ENCODE assay signal across 23 mouse cellular contexts in genomic region chr9:78282002-78282711, GRCm38 (mm10). TPM values are rescaled to one million over a fixed set of nuclear protein-coding genes. Genes with fewer than 3 reads are reported as not detected.
DNase-seq lines count a peak whose midpoint lies in the region; ATAC-seq and TF ChIP-seq lines count a peak whose summit lies in the region.
"Not testable (repeated sequence)": the region's sequence is repeated elsewhere in the genome, so short reads cannot be mapped to it uniquely, and the experiment has no call there.
"Had no signal": no experiment of that assay in that cellular context is flagged by ENCODE, and none has a peak within 500 bp of the region (broad histone marks: within the 10 kb centered on the region; RNA-seq: fewer than 3 reads in every experiment).

No protein-coding gene starts in this region.

- not testable (repeated sequence) for H3K4me2 ChIP-seq in lung, embryonic 14.5 days; stomach, embryonic 16.5 days (ENCODE audit: low read depth, low read length)

- H3K36me3 ChIP-seq in kidney, adult 2 months (ENCODE audit: control insufficient read depth, insufficient read depth, low read length); lung, embryonic 14.5 days (ENCODE audit: insufficient read depth); stomach, embryonic 16.5 days (ENCODE audit: control insufficient read depth, insufficient read depth, low read length): not testable (repeated sequence)

- H3K27me3 ChIP-seq in kidney, adult 2 months (replicated peaks; ENCODE audit: control insufficient read depth, insufficient read depth, low read length); lung, embryonic 14.5 days (ENCODE audit: insufficient read depth, low read length); stomach, embryonic 16.5 days (ENCODE audit: control insufficient read depth, insufficient read depth, low read length): not testable (repeated sequence)

- H3K27ac ChIP-seq in kidney, adult 2 months (ENCODE audit: insufficient read depth, low read depth, low read length); lung, embryonic 14.5 days (ENCODE audit: low read depth): not testable (repeated sequence)
- peak overlapping the region; percentile 23; the same call in 1 of the 2 replicates for H3K27ac ChIP-seq in stomach, embryonic 16.5 days (ENCODE audit: low read length)

- DNase-seq in MN1 (ENCODE audit: low spot score): peak; percentile 5
- DNase-seq in adrenal gland, postnatal 10 days: peak; percentile 23
- DNase-seq in heart, postnatal 10 days: peak; percentile 5 to 9
- peak; percentile 88 for DNase-seq in kidney, adult 2 months
- DNase-seq in kidney, postnatal 14 days: peak; percentile 78
- DNase-seq in lung, embryonic 14.5 days: peak; percentile 25

- H3K9me3 ChIP-seq in lung, embryonic 14.5 days (ENCODE audit: low read depth, low read length); stomach, embryonic 16.5 days (replicated peaks; ENCODE audit: control insufficient read depth, low read length): not testable (repeated sequence)

- H3K4me3 ChIP-seq in kidney, adult 2 months (ENCODE audit: insufficient read depth, low read depth, low read length); lung, embryonic 14.5 days (ENCODE audit: low read depth, low read length); stomach, embryonic 16.5 days (replicated peaks; ENCODE audit: low read length): not testable (repeated sequence)

- not testable (repeated sequence) for TF ChIP-seq CTCF in kidney, adult 2 months (conservative IDR thresholded peaks at IDR 0.05; ENCODE audit: insufficient read depth, insufficient read length, low read depth, low read length); lung, embryonic 14.5 days (IDR thresholded peaks at IDR 0.05; ENCODE audit: low read depth)

- ATAC-seq in lung, embryonic 14.5 days (ENCODE audit: insufficient read depth): peak; percentile 60; the same call in 1 of the 2 replicates
- ATAC-seq in stomach, embryonic 16.5 days (ENCODE audit: insufficient read depth, low FRiP score): peak; percentile 94

- TF ChIP-seq POLR2A in kidney, adult 2 months (IDR thresholded peaks at IDR 0.05; ENCODE audit: low read depth, low read length): not testable (repeated sequence)

- 45% methylated on average over 4 of the region's 4 CpGs for WGBS in kidney, adult 2 months
- WGBS in lung, embryonic 14.5 days: 62% methylated on average over 3 of the region's 4 CpGs
- WGBS in stomach, embryonic 16.5 days: 63% methylated on average over 4 of the region's 4 CpGs

- not testable (repeated sequence) for H3K9ac ChIP-seq in lung, embryonic 14.5 days; stomach, embryonic 16.5 days (ENCODE audit: low read length)

- not testable (repeated sequence) for H3K4me1 ChIP-seq in kidney, adult 2 months (ENCODE audit: control insufficient read depth, insufficient read depth, low read length); lung, embryonic 14.5 days (ENCODE audit: insufficient read depth); stomach, embryonic 16.5 days (ENCODE audit: control insufficient read depth, insufficient read depth, low read length)

- intact Hi-C loops in heart, postnatal 10 days (cut with DNase I): not testable (repeated sequence)

RNA-seq across cellular contexts. Expression of gene Gm10639, which starts 7.6 kb away (rescaled TPM):
- total RNA-seq in adrenal gland, postnatal 10 days (2021): not detected
- not detected for total RNA-seq in heart, postnatal 10 days (2021)
- 20.6 and 30.8 TPM in 2 replicates for polyA plus RNA-seq in kidney, adult 2 months (2012; rRNA removed)
- polyA plus RNA-seq in lung, embryonic 14.5 days (2014; fragmentation: Nextera tagmentation; extraction: Ambion mirVana): not detected in 2 replicates
- polyA plus RNA-seq in stomach, embryonic 16.5 days (2015; fragmentation: Nextera tagmentation; extraction: Ambion mirVana): 0.36 and 0.65 TPM in 2 replicates
- total RNA-seq: gastrocnemius, postnatal 14 days; heart, postnatal 36 days; left cerebral cortex, adult 2 months; left cerebral cortex, postnatal 4 days had no signal
- polyA plus RNA-seq: activated CD4-positive, CD25-positive, alpha-beta regulatory T cell, adult 4 months; brain, embryonic 14.5 days; embryonic facial prominence, embryonic 14.5 days; forebrain, embryonic 15.5 days; heart, embryonic 13.5 days; hindbrain, embryonic 14.5 days; lung, adult 2 months; midbrain, embryonic 11.5 days; neural tube, embryonic 11.5 days; testis, adult 2 months had no signal

RNA-seq across cellular contexts. Expression of gene Gm3776, which starts 25.2 kb away (rescaled TPM):
- total RNA-seq in adrenal gland, postnatal 10 days (2021): not detected
- total RNA-seq in heart, postnatal 10 days (2021): not detected
- polyA plus RNA-seq in kidney, adult 2 months (2012; rRNA removed): 0.67 and 0.80 TPM in 2 replicates
- not detected in 2 replicates for polyA plus RNA-seq in lung, embryonic 14.5 days (2014; fragmentation: Nextera tagmentation; extraction: Ambion mirVana)
- 87.2 and 133 TPM in 2 replicates for polyA plus RNA-seq in stomach, embryonic 16.5 days (2015; fragmentation: Nextera tagmentation; extraction: Ambion mirVana)
- total RNA-seq: gastrocnemius, postnatal 14 days; left cerebral cortex, adult 2 months; left cerebral cortex, postnatal 4 days had no signal
- polyA plus RNA-seq: activated CD4-positive, CD25-positive, alpha-beta regulatory T cell, adult 4 months; brain, embryonic 14.5 days; forebrain, embryonic 15.5 days; heart, embryonic 13.5 days; hindbrain, embryonic 14.5 days; kidney, embryonic 14.5 days; midbrain, embryonic 11.5 days; neural tube, embryonic 11.5 days; testis, adult 2 months had no signal

RNA-seq across cellular contexts. Expression of gene Omt2a, which starts 32.4 kb away (rescaled TPM):
- total RNA-seq in adrenal gland, postnatal 10 days (2021): not detected
- not detected for total RNA-seq in heart, postnatal 10 days (2021)
- not detected in 2 replicates for polyA plus RNA-seq in kidney, adult 2 months (2012; rRNA removed)
- not detected in 2 replicates for polyA plus RNA-seq in lung, embryonic 14.5 days (2014; fragmentation: Nextera tagmentation; extraction: Ambion mirVana)
- polyA plus RNA-seq in stomach, embryonic 16.5 days (2015; fragmentation: Nextera tagmentation; extraction: Ambion mirVana): not detected in 2 replicates
- total RNA-seq: gastrocnemius, postnatal 14 days; heart, adult 18-20 months; heart, postnatal 36 days; left cerebral cortex, adult 2 months; left cerebral cortex, postnatal 4 days had no signal
- polyA plus RNA-seq: activated CD4-positive, CD25-positive, alpha-beta regulatory T cell, adult 4 months; brain, embryonic 14.5 days; embryonic facial prominence, embryonic 14.5 days; forebrain, embryonic 15.5 days; heart, embryonic 13.5 days; hindbrain, embryonic 14.5 days; kidney, embryonic 14.5 days; lung, adult 2 months; midbrain, embryonic 11.5 days; neural tube, embryonic 11.5 days; testis, adult 2 months had no signal

RNA-seq across cellular contexts. Expression of gene Omt2b, which starts 45.2 kb away (rescaled TPM):
- total RNA-seq in adrenal gland, postnatal 10 days (2021): not detected
- not detected for total RNA-seq in heart, postnatal 10 days (2021)
- not detected in 2 replicates for polyA plus RNA-seq in kidney, adult 2 months (2012; rRNA removed)
- polyA plus RNA-seq in lung, embryonic 14.5 days (2014; fragmentation: Nextera tagmentation; extraction: Ambion mirVana): not detected in 2 replicates
- not detected in 2 replicates for polyA plus RNA-seq in stomach, embryonic 16.5 days (2015; fragmentation: Nextera tagmentation; extraction: Ambion mirVana)
- total RNA-seq: gastrocnemius, postnatal 14 days; heart, adult 18-20 months; heart, postnatal 36 days; left cerebral cortex, adult 2 months; left cerebral cortex, postnatal 4 days had no signal
- polyA plus RNA-seq: activated CD4-positive, CD25-positive, alpha-beta regulatory T cell, adult 4 months; brain, embryonic 14.5 days; embryonic facial prominence, embryonic 14.5 days; forebrain, embryonic 15.5 days; heart, embryonic 13.5 days; hindbrain, embryonic 14.5 days; kidney, embryonic 14.5 days; lung, adult 2 months; midbrain, embryonic 11.5 days; neural tube, embryonic 11.5 days; testis, adult 2 months had no signal

RNA-seq across cellular contexts. Expression of gene Gsta1, which starts 51.7 kb away (rescaled TPM):
- total RNA-seq in adrenal gland, postnatal 10 days (2021): 1 to 10 TPM in 1 of 2 experiments, under 1 TPM in 1; 0.82 to 1.3 TPM
- under 1 TPM in 1 of 2 experiments, not detected in 1; 0.55 TPM for total RNA-seq in heart, postnatal 10 days (2021)
- 1.6 and 1.9 TPM in 2 replicates for polyA plus RNA-seq in kidney, adult 2 months (2012; rRNA removed)
- not detected in 2 replicates for polyA plus RNA-seq in lung, embryonic 14.5 days (2014; fragmentation: Nextera tagmentation; extraction: Ambion mirVana)
- 109 and 152 TPM in 2 replicates for polyA plus RNA-seq in stomach, embryonic 16.5 days (2015; fragmentation: Nextera tagmentation; extraction: Ambion mirVana)
- total RNA-seq: gastrocnemius, postnatal 14 days; left cerebral cortex, adult 2 months; left cerebral cortex, postnatal 4 days had no signal
- polyA plus RNA-seq: activated CD4-positive, CD25-positive, alpha-beta regulatory T cell, adult 4 months; brain, embryonic 14.5 days; forebrain, embryonic 15.5 days; heart, embryonic 13.5 days; hindbrain, embryonic 14.5 days; kidney, embryonic 14.5 days; midbrain, embryonic 11.5 days; neural tube, embryonic 11.5 days; testis, adult 2 months had no signal

Comparison
In these comparisons a context has a peak if more than half of its experiments do, and no peak if none do; other contexts are left out.
1. DNase-seq: peak in every context shown above with its lines; median percentile 88 in kidney, adult 2 months; 78 in kidney, postnatal 14 days; 25 in lung, embryonic 14.5 days; 23 in adrenal gland, postnatal 10 days; 7 in heart, postnatal 10 days; 5 in MN1.
2. RNA of gene Gm10639, which starts 7.6 kb away (polyA plus RNA-seq): 20.6 to 30.8 TPM in kidney, adult 2 months; 0.36 to 0.65 TPM in stomach, embryonic 16.5 days and not detected in lung, embryonic 14.5 days; every median in the first group is over 10 times any median in the second.
3. RNA of gene Gm3776, which starts 25.2 kb away (polyA plus RNA-seq): 87.2 to 133 TPM in stomach, embryonic 16.5 days; 0.67 to 0.80 TPM in kidney, adult 2 months and not detected in lung, embryonic 14.5 days; every median in the first group is over 10 times any median in the second.